ENCODE assay signal across 10 mouse cellular contexts in genomic region chr3:94310911-94311310, GRCm38 (mm10). TPM values are rescaled to one million over a fixed set of nuclear protein-coding genes. Genes with fewer than 3 reads are reported as not detected.
DNase-seq lines count a peak whose midpoint lies in the region; ATAC-seq and TF ChIP-seq lines count a peak whose summit lies in the region.
"Had no signal": no experiment of that assay in that cellular context is flagged by ENCODE, and none has a peak within 500 bp of the region (broad histone marks: within the 10 kb centered on the region; RNA-seq: fewer than 3 reads in every experiment).

No protein-coding gene starts in this region.

- no peak for TF ChIP-seq CTCF in hindbrain, postnatal 0 days (IDR thresholded peaks at IDR 0.05; ENCODE audit: low read depth)

- H3K27me3 ChIP-seq in kidney, embryonic 15.5 days = no peaks in the 10 kb centered on the region
- no peaks in the 10 kb centered on the region for H3K27me3 ChIP-seq in embryonic facial prominence, embryonic 10.5 days (replicated peaks; ENCODE audit: low read depth, poor library complexity, severe bottlenecking)
- no peaks in the 10 kb centered on the region for H3K27me3 ChIP-seq in hindbrain, postnatal 0 days (ENCODE audit: insufficient read depth, low read length)
- no peaks in the 10 kb centered on the region for H3K27me3 ChIP-seq in midbrain, embryonic 15.5 days (replicated peaks)

- no peak for ATAC-seq in kidney, embryonic 15.5 days (replicated peaks; ENCODE audit: low FRiP score)
- ATAC-seq in hindbrain, postnatal 0 days = no peak
- ATAC-seq in midbrain, embryonic 15.5 days (replicated peaks) = no peak
- ATAC-seq in monocyte, adult 5-6 weeks (replicated peaks; ENCODE audit: insufficient number of reproducible peaks, low FRiP score, low TSS enrichment, poor library complexity, severe bottlenecking) = no peak

- H3K4me3 ChIP-seq in kidney, embryonic 15.5 days (replicated peaks) = peak overlapping the region; percentile 66
- peak overlapping the region; percentile 75 for H3K4me3 ChIP-seq in embryonic facial prominence, embryonic 10.5 days
- H3K4me3 ChIP-seq in hindbrain, postnatal 0 days (ENCODE audit: low read length) = peak overlapping the region; percentile 58
- H3K4me3 ChIP-seq in midbrain, embryonic 15.5 days = peak overlapping the region; percentile 67

- no peak overlapping the region for H3K9ac ChIP-seq in kidney, embryonic 15.5 days
- H3K9ac ChIP-seq in hindbrain, postnatal 0 days (replicated peaks; ENCODE audit: low read length) = peak overlapping the region; percentile 54; the same call in 1 of the 2 replicates
- H3K9ac ChIP-seq in midbrain, embryonic 15.5 days = peak overlapping the region; percentile 78; the same call in 1 of the 2 replicates

- no peak overlapping the region for H3K27ac ChIP-seq in kidney, embryonic 15.5 days
- no peak overlapping the region for H3K27ac ChIP-seq in embryonic facial prominence, embryonic 10.5 days (replicated peaks)
- H3K27ac ChIP-seq in hindbrain, postnatal 0 days = peak overlapping the region; percentile 81; the same call in 1 of the 2 replicates
- no peak overlapping the region for H3K27ac ChIP-seq in midbrain, embryonic 15.5 days

- peak overlapping the region; percentile 78 for H3K4me2 ChIP-seq in kidney, embryonic 15.5 days
- peak overlapping the region; percentile 60 for H3K4me2 ChIP-seq in hindbrain, postnatal 0 days (ENCODE audit: low read depth, low read length)
- H3K4me2 ChIP-seq in midbrain, embryonic 15.5 days = peak overlapping the region; percentile 73

- peaks cover 9% of the 10 kb centered on the region; the same call in 1 of the 2 replicates for H3K4me1 ChIP-seq in kidney, embryonic 15.5 days
- peaks cover 7% of the 10 kb centered on the region; the same call in 1 of the 2 replicates for H3K4me1 ChIP-seq in embryonic facial prominence, embryonic 10.5 days
- no peaks in the 10 kb centered on the region; the same call in 1 of the 2 replicates for H3K4me1 ChIP-seq in hindbrain, postnatal 0 days (ENCODE audit: insufficient read depth, low read length)
- H3K4me1 ChIP-seq in midbrain, embryonic 15.5 days = peaks cover 10% of the 10 kb centered on the region

- WGBS in kidney, embryonic 15.5 days = 75% methylated on average over 6 of the region's 6 CpGs
- WGBS in embryonic facial prominence, embryonic 10.5 days = 80% methylated on average over 6 of the region's 6 CpGs
- WGBS in hindbrain, postnatal 0 days = 71% methylated on average over 6 of the region's 6 CpGs
- WGBS in midbrain, embryonic 15.5 days = 76% methylated on average over 6 of the region's 6 CpGs

- H3K36me3 ChIP-seq in kidney, embryonic 15.5 days = no peaks in the 10 kb centered on the region
- no peaks in the 10 kb centered on the region for H3K36me3 ChIP-seq in embryonic facial prominence, embryonic 10.5 days (replicated peaks)
- no peaks in the 10 kb centered on the region for H3K36me3 ChIP-seq in hindbrain, postnatal 0 days (ENCODE audit: insufficient read depth, low read length)
- no peaks in the 10 kb centered on the region for H3K36me3 ChIP-seq in midbrain, embryonic 15.5 days (replicated peaks)

- no peak for DNase-seq in kidney, postnatal 14 days
- no peak for DNase-seq in embryonic facial prominence, embryonic 10.5 days (ENCODE audit: low spot score)
- no peak for DNase-seq in hindbrain, postnatal 0 days (ENCODE audit: low spot score)
- DNase-seq in cerebellum, adult 9-11 months = no peak
- no peak for DNase-seq in spleen, adult 12 weeks (ENCODE audit: low spot score)
- DNase-seq: thymus, postnatal 25 days had no signal

- no peaks in the 10 kb centered on the region for H3K9me3 ChIP-seq in kidney, embryonic 15.5 days (replicated peaks)
- no peaks in the 10 kb centered on the region for H3K9me3 ChIP-seq in embryonic facial prominence, embryonic 10.5 days
- H3K9me3 ChIP-seq in hindbrain, postnatal 0 days (ENCODE audit: low read length) = no peaks in the 10 kb centered on the region
- H3K9me3 ChIP-seq in midbrain, embryonic 15.5 days = no peaks in the 10 kb centered on the region

RNA-seq across cellular contexts. Expression of gene Them4, which starts 1.0 kb away (rescaled TPM):
- 11.9 and 12.2 TPM in 2 replicates for polyA plus RNA-seq in kidney, embryonic 15.5 days (2015; fragmentation: Nextera tagmentation; extraction: Ambion mirVana)
- polyA plus RNA-seq in embryonic facial prominence, embryonic 10.5 days (2016; fragmentation: Nextera tagmentation; extraction: Ambion mirVana) = 8.3 TPM in 2 replicates
- 14.6 and 16.4 TPM in 2 replicates for total RNA-seq in hindbrain, postnatal 0 days (2014; rRNA removed)
- polyA plus RNA-seq in hindbrain, postnatal 0 days (2015; fragmentation: Nextera tagmentation; extraction: Ambion mirVana) = 66.7 and 66.9 TPM in 2 replicates
- polyA plus RNA-seq in midbrain, embryonic 15.5 days (2015; fragmentation: Nextera tagmentation; extraction: Ambion mirVana) = 53.1 and 56.9 TPM in 2 replicates
- 1.9 to 5.4 TPM (median 3.7 TPM) in 3 replicates for total RNA-seq in monocyte, adult 5-6 weeks (2017)

RNA-seq across cellular contexts. Expression of gene Them5, which starts 31.0 kb away (rescaled TPM):
- 1.3 TPM in 1 of 2 replicates, not detected in the other for polyA plus RNA-seq in kidney, embryonic 15.5 days (2015; fragmentation: Nextera tagmentation; extraction: Ambion mirVana)
- polyA plus RNA-seq in embryonic facial prominence, embryonic 10.5 days (2016; fragmentation: Nextera tagmentation; extraction: Ambion mirVana) = 0.11 TPM in 1 of 2 replicates, not detected in the other
- not detected in 2 replicates for total RNA-seq in hindbrain, postnatal 0 days (2014; rRNA removed)
- 0.11 TPM in 1 of 2 replicates, not detected in the other for polyA plus RNA-seq in hindbrain, postnatal 0 days (2015; fragmentation: Nextera tagmentation; extraction: Ambion mirVana)
- not detected in 2 replicates for polyA plus RNA-seq in midbrain, embryonic 15.5 days (2015; fragmentation: Nextera tagmentation; extraction: Ambion mirVana)
- total RNA-seq in monocyte, adult 5-6 weeks (2017) = not detected in 3 replicates

RNA-seq across cellular contexts. Expression of gene Gm4778, which starts 47.1 kb away (rescaled TPM):
- polyA plus RNA-seq in kidney, embryonic 15.5 days (2015; fragmentation: Nextera tagmentation; extraction: Ambion mirVana) = not detected in 2 replicates
- polyA plus RNA-seq in embryonic facial prominence, embryonic 10.5 days (2016; fragmentation: Nextera tagmentation; extraction: Ambion mirVana) = not detected in 2 replicates
- not detected in 2 replicates for total RNA-seq in hindbrain, postnatal 0 days (2014; rRNA removed)
- not detected in 2 replicates for polyA plus RNA-seq in hindbrain, postnatal 0 days (2015; fragmentation: Nextera tagmentation; extraction: Ambion mirVana)
- not detected in 2 replicates for polyA plus RNA-seq in midbrain, embryonic 15.5 days (2015; fragmentation: Nextera tagmentation; extraction: Ambion mirVana)
- total RNA-seq in monocyte, adult 5-6 weeks (2017) = not detected in 3 replicates
- polyA plus RNA-seq: Patski had no signal

RNA-seq across cellular contexts. Expression of gene C2cd4d, which starts 51.3 kb away (rescaled TPM):
- 0.40 and 0.59 TPM in 2 replicates for polyA plus RNA-seq in kidney, embryonic 15.5 days (2015; fragmentation: Nextera tagmentation; extraction: Ambion mirVana)
- 0.30 and 0.31 TPM in 2 replicates for polyA plus RNA-seq in embryonic facial prominence, embryonic 10.5 days (2016; fragmentation: Nextera tagmentation; extraction: Ambion mirVana)
- 1.8 and 2.6 TPM in 2 replicates for total RNA-seq in hindbrain, postnatal 0 days (2014; rRNA removed)
- polyA plus RNA-seq in hindbrain, postnatal 0 days (2015; fragmentation: Nextera tagmentation; extraction: Ambion mirVana) = 1.3 and 2.2 TPM in 2 replicates
- 2.8 and 3.2 TPM in 2 replicates for polyA plus RNA-seq in midbrain, embryonic 15.5 days (2015; fragmentation: Nextera tagmentation; extraction: Ambion mirVana)
- not detected in 3 replicates for total RNA-seq in monocyte, adult 5-6 weeks (2017)
- polyA plus RNA-seq: Patski had no signal
